Mouse (Mus musculus): Measurements from ENCODE around the gene Pcnt. TPM values are rescaled to one million over a fixed set of nuclear protein-coding genes. Genes with fewer than 3 reads are reported as not detected.
A peak's percentile ranks its signal among the peaks of the same experiment; 100 is the strongest.

The Pcnt gene
- polyA plus RNA-seq, 1 experiment from 2014 or later = 6.5 TPM

DNA sequence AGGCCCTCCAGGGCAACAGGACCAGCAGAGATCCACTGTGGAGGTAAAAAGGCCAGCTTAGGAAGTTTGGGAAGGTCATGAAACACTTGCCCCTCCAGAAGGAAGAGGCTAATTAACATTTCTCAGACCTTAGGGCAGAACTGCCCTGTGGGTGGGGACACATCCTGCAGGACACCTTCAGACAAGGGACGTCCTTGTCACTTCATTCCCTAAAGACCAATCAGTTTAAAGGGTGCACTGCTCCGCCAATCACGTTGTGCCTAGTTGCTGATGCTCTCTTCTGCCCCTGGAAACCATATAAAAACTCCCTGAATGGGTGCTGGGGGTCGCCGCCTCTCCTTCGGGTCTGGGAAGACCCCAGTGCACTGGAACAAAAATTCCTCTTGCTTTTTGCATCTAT lies 20.1 kb upstream of the Pcnt start:
- WGBS = 92% methylated on average over 6 of the region's 6 CpGs
- Histone ChIP-seq H3K27ac (ENCODE audit: low read length) (no peak overlapping the region), H3K36me3 (ENCODE audit: control insufficient read depth, insufficient read depth, low read length) (peaks cover 3% of the 10 kb centered on the region; the same call in 1 of the 2 replicates), H3K4me1 (ENCODE audit: control insufficient read depth, insufficient read depth, low read length) (peaks cover 1% of the 10 kb centered on the region; the same call in 1 of the 2 replicates), H3K4me2 (ENCODE audit: low read length) (no peak overlapping the region), H3K27me3 (ENCODE audit: control insufficient read depth, insufficient read depth, low read depth, low read length) (no peaks in the 10 kb centered on the region), H3K9ac (ENCODE audit: low read depth, low read length) (no peak overlapping the region), H3K9me3 (replicated peaks; ENCODE audit: control insufficient read depth, low read length, poor library complexity, severe bottlenecking) (no peaks in the 10 kb centered on the region), H3K4me3 (ENCODE audit: low read depth, low read length) (no peak overlapping the region)
- no peak for ATAC-seq

DNA sequence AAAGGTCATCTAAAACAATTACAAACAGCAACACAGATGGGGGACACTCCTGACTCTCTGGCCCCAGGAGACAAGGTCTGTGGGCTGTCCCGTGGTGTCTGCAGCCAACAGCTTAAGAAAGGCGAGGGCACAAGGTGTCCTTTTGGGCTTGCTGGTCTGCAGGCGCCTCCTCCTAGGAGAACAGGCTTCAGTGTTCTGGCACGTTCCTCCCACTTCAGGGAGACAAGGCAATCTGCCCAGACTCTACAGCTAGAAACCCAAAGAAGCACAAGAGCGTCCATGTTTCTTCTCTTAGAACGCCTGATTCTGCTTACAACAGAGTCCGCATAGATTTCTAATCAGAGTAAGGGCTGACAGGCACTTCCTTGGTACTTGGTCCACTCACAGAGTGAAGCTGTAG lies 19.7 kb upstream of the Pcnt start:
- ATAC-seq = no peak
- Histone ChIP-seq H3K27me3 (ENCODE audit: control insufficient read depth, insufficient read depth, low read depth, low read length) (no peaks in the 10 kb centered on the region), H3K9ac (ENCODE audit: low read depth, low read length) (no peak overlapping the region), H3K9me3 (replicated peaks; ENCODE audit: control insufficient read depth, low read length, poor library complexity, severe bottlenecking) (no peaks in the 10 kb centered on the region), H3K36me3 (ENCODE audit: control insufficient read depth, insufficient read depth, low read length) (peaks cover 3% of the 10 kb centered on the region; the same call in 1 of the 2 replicates), H3K4me2 (ENCODE audit: low read length) (no peak overlapping the region), H3K27ac (ENCODE audit: low read length) (no peak overlapping the region), H3K4me3 (ENCODE audit: low read depth, low read length) (no peak overlapping the region), H3K4me1 (ENCODE audit: control insufficient read depth, insufficient read depth, low read length) (no peaks in the 10 kb centered on the region)
- 97% methylated on average over 7 of the region's 7 CpGs for WGBS

DNA sequence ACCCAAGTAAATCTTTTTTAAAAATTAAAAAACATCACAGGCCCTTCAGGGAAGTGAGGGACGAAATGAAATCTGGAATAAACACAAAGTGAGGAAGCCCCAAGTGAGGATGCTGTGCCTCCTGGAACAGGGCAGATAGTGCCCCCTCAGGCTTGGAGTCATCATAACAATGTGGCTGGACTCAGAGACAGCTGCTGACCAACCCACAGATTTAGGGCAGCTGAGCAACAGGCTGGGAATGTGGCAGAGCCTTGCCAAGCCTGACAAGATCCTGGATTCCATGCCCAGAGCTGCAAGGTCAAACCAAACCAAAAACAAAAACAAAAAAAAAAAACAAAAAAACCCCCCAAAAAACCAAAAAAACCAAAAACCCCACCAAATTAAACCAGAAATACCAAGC lies 18.7 kb upstream of the Pcnt start:
- Histone ChIP-seq H3K27me3 (ENCODE audit: control insufficient read depth, insufficient read depth, low read depth, low read length) (no peaks in the 10 kb centered on the region), H3K36me3 (ENCODE audit: control insufficient read depth, insufficient read depth, low read length) (peaks cover 3% of the 10 kb centered on the region; the same call in 1 of the 2 replicates), H3K27ac (ENCODE audit: low read length) (no peak overlapping the region), H3K9me3 (replicated peaks; ENCODE audit: control insufficient read depth, low read length, poor library complexity, severe bottlenecking) (no peaks in the 10 kb centered on the region), H3K4me1 (ENCODE audit: control insufficient read depth, insufficient read depth, low read length) (no peaks in the 10 kb centered on the region), H3K9ac (ENCODE audit: low read depth, low read length) (no peak overlapping the region), H3K4me3 (ENCODE audit: low read depth, low read length) (no peak overlapping the region), H3K4me2 (ENCODE audit: low read length) (no peak overlapping the region)
- 90% methylated on average over 1 of the region's 1 CpGs for WGBS
- no peak for ATAC-seq

DNA sequence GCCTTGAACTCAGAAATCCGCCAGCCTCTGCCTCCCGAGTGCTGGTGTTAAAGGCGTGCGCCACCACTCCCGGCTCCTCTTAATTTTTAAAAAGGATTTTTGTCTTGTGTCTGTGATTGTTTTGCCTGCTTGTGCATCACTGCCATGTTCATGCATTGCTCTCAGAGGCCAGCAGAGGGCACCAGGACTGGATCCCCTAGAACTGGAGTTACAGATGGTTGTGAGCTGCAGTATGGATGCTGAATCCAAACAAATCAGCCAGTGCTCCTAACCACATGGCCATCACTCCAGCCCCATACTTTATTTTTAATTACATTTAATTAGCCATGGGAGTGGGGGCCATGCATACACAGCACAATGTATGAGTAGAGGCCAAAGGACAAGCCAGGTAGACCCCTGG lies 12.7 kb upstream of the Pcnt start:
- no peak overlapping the region for H3K27ac ChIP-seq (ENCODE audit: low read length)
- H3K36me3 ChIP-seq (ENCODE audit: control insufficient read depth, insufficient read depth, low read length) = no peaks in the 10 kb centered on the region
- no peak overlapping the region for H3K4me3 ChIP-seq (ENCODE audit: low read depth, low read length)
- no peak overlapping the region for H3K9ac ChIP-seq (ENCODE audit: low read depth, low read length)
- no peaks in the 10 kb centered on the region for H3K4me1 ChIP-seq (ENCODE audit: control insufficient read depth, insufficient read depth, low read length)
- no peak overlapping the region for H3K4me2 ChIP-seq (ENCODE audit: low read length)
- 56% methylated on average over 5 of the region's 5 CpGs for WGBS
- H3K27me3 ChIP-seq (ENCODE audit: control insufficient read depth, insufficient read depth, low read depth, low read length) = no peaks in the 10 kb centered on the region
- ATAC-seq = 0 out of 2 replicates have a peak, but pooled peaks have one; percentile 21
- no peaks in the 10 kb centered on the region for H3K9me3 ChIP-seq (replicated peaks; ENCODE audit: control insufficient read depth, low read length, poor library complexity, severe bottlenecking)

DNA sequence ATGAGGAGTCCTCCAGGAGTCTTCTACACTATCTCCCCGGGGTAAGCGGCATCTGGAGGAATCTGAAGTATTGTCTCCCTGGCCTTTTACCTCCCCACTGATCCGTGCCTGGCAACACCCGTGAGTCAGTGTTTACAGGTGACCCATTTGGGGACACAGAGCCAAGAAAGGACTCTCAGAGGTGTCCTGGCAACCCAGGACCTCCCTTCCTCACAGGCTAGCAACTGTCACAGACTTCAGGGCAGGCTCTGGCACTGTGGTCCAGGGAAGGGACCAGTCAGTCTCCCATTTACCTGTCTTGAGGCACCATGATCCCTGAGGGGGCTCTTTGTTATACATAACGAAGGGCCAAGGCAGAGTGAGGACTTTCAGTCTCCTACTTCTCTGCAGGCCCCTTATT lies 6.3 kb upstream of the Pcnt start, which contains the start of gene 2610028H24Rik:
2610028H24Rik (plus strand) TSS at position 231 of the 400 bp plus-strand sequence.
- H3K4me1 ChIP-seq (ENCODE audit: control insufficient read depth, insufficient read depth, low read length) = no peaks in the 10 kb centered on the region
- H3K27me3 ChIP-seq (ENCODE audit: control insufficient read depth, insufficient read depth, low read depth, low read length) = no peaks in the 10 kb centered on the region
- H3K4me2 ChIP-seq (ENCODE audit: low read length) = no peak within 1 kb of the TSS
- no peak within 1 kb of the TSS for H3K4me3 ChIP-seq (ENCODE audit: low read depth, low read length)
- no peaks in the 10 kb centered on the region for H3K9me3 ChIP-seq (replicated peaks; ENCODE audit: control insufficient read depth, low read length, poor library complexity, severe bottlenecking)
- H3K36me3 ChIP-seq (ENCODE audit: control insufficient read depth, insufficient read depth, low read length) = no peaks in the 10 kb centered on the region
- no peak for ATAC-seq
- no peak within 1 kb of the TSS for H3K27ac ChIP-seq (ENCODE audit: low read length)
- no peak within 1 kb of the TSS for H3K9ac ChIP-seq (ENCODE audit: low read depth, low read length)
- WGBS = 64% methylated on average over 5 of the region's 5 CpGs

DNA sequence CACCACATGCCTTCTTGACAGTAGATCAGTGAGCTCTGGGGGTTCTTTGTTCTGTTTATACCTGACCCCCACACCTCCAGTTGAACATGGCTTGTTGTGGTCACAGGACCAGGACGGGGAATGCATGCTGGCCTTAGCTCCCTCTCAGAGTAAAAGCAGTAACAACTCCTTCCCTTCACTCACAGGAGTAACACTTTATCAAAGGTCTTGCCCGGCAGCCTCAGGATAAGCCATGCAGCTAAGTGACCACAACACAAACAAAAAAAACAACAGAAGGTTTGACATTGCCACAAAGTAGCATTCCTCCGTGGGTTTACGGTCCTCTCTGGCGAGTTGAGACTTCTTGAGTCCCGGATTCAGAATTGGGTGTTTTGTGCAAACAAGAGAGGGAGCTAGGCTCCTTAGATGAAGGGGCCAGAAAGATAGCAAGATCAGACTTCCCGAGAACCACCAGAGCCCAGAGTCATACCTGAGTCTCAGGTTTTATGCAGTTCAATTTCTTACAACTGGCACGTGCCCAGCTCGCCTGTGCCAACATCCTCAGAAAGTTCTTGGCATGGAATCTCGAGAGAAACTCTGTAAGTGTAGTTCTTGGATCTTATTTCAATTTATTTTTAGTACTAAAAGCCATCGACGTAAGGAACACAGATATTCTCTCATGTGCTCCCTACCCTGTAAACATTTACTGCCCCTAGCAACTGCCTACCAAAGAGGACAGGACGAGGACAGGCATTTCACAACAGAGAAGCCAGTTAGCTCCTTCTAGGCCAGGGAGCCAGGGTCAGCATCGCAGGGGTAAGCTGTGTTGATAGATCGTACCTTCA lies 5.0 kb upstream of the Pcnt start:
- no peaks in the 10 kb centered on the region for H3K36me3 ChIP-seq (ENCODE audit: control insufficient read depth, insufficient read depth, low read length)
- H3K9ac ChIP-seq (ENCODE audit: low read depth, low read length) = no peak overlapping the region
- peaks cover 6% of the 10 kb centered on the region for H3K4me1 ChIP-seq (ENCODE audit: control insufficient read depth, insufficient read depth, low read length)
- no peak overlapping the region for H3K27ac ChIP-seq (ENCODE audit: low read length)
- ATAC-seq = no peak
- H3K27me3 ChIP-seq (ENCODE audit: control insufficient read depth, insufficient read depth, low read depth, low read length) = no peaks in the 10 kb centered on the region
- 83% methylated on average over 15 of the region's 15 CpGs for WGBS
- H3K4me2 ChIP-seq (ENCODE audit: low read length) = no peak overlapping the region
- H3K4me3 ChIP-seq (ENCODE audit: low read depth, low read length) = no peak overlapping the region
- no peaks in the 10 kb centered on the region for H3K9me3 ChIP-seq (replicated peaks; ENCODE audit: control insufficient read depth, low read length, poor library complexity, severe bottlenecking)

DNA sequence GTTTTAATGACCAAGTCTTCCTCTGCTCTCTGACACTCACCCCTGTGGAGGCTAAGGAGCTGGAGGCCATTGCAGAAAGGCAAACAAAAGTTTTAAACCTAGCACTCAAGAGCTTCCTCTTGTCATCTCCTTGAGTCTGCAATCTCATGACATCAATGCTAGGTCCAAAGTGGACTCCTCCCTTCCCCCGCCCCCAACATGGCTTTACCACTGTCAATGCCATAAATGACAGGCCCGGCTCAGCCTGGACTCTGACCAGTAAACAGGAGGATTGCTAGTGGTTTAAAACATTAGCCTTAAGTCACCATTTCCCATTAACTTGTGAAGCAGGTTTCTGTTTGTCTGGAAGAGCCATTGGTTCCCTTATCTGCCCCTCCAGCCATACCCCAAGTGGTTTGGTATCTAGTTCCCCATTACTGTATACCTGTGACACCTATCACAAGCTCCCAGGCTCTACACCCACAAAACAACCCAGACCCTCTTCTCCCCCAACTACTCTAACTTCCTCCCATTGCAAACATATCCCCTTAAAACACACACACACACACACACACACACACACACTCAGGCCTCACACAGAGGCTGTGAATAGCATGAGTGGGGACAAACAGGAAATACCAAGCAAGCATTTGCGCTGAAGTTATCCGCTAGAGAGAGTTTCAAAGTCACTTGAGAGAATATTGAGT lies 3.6 kb upstream of the Pcnt start:
- no peak overlapping the region for H3K9ac ChIP-seq (ENCODE audit: low read depth, low read length)
- ATAC-seq = no peak

DNA sequence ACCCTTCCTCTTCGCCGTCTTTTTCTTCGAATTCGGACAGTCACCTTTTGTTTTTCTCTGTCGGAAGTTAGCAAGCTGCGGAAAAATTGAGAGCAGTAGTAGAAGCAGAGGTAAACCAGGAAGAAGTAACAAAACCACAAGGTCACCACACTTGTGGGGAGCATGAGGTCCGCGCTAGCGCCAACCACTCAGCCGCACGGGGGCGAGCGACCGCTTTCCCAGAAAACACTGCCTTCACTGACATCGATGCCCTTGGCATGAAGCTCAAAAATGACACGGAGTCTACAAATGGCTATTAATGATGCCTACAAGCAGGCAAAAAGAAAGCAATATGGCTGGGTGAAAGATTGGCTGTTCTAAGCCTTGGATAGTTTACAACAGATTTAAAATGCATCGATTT lies 2.3 kb downstream of the Pcnt start, which contains the start of gene AC141477.1:
AC141477.1 (minus strand) TSS at position 164 of the 400 bp plus-strand sequence.
- H3K4me2 ChIP-seq (ENCODE audit: low read length) = no peak within 1 kb of the TSS; the same call in 1 of the 2 replicates
- WGBS = 94% methylated on average over 17 of the region's 17 CpGs
- H3K36me3 ChIP-seq (ENCODE audit: control insufficient read depth, insufficient read depth, low read length) = peaks cover 10% of the 10 kb centered on the region; the same call in 1 of the 2 replicates

More for the DNA sequence above, 3.6 kb upstream of the Pcnt start:
- H3K4me3 ChIP-seq (ENCODE audit: low read depth, low read length) = no peak overlapping the region
- H3K27me3 ChIP-seq (ENCODE audit: control insufficient read depth, insufficient read depth, low read depth, low read length) = no peaks in the 10 kb centered on the region
- 89% methylated on average over 4 of the region's 4 CpGs for WGBS
- H3K36me3 ChIP-seq (ENCODE audit: control insufficient read depth, insufficient read depth, low read length) = no peaks in the 10 kb centered on the region
- peaks cover 13% of the 10 kb centered on the region for H3K4me1 ChIP-seq (ENCODE audit: control insufficient read depth, insufficient read depth, low read length)
- no peaks in the 10 kb centered on the region for H3K9me3 ChIP-seq (replicated peaks; ENCODE audit: control insufficient read depth, low read length, poor library complexity, severe bottlenecking)
- H3K27ac ChIP-seq (ENCODE audit: low read length) = no peak overlapping the region
- no peak overlapping the region for H3K4me2 ChIP-seq (ENCODE audit: low read length)

More for the DNA sequence above, 2.3 kb downstream of the Pcnt start, which contains the start of gene AC141477.1:
- no peak within 1 kb of the TSS for H3K9ac ChIP-seq (ENCODE audit: low read depth, low read length)
- ATAC-seq = no peak
- peaks cover 14% of the 10 kb centered on the region for H3K4me1 ChIP-seq (ENCODE audit: control insufficient read depth, insufficient read depth, low read length)
- H3K27me3 ChIP-seq (ENCODE audit: control insufficient read depth, insufficient read depth, low read depth, low read length) = no peaks in the 10 kb centered on the region
- no peaks in the 10 kb centered on the region for H3K9me3 ChIP-seq (replicated peaks; ENCODE audit: control insufficient read depth, low read length, poor library complexity, severe bottlenecking)
- no peak within 1 kb of the TSS for H3K4me3 ChIP-seq (ENCODE audit: low read depth, low read length)
- H3K27ac ChIP-seq (ENCODE audit: low read length) = no peak within 1 kb of the TSS

Data from midbrain, embryonic 16.5 days (tissue).